Mouse (Mus musculus) intestine, embryonic 14.5 days (tissue): ENCODE measurements at regions not wholly inside any gene's neighbourhood (a gene's known extent, or its start where the extent isn't known, plus 50 kb on each side); places are given as distances from the start of the nearest gene placed in this dataset.
A peak's percentile ranks its signal among the peaks of the same experiment; 100 is the strongest.

ENCODE experiments used
- ATAC-seq: fragments of 200-750 bp; cut with Nextera tagmentation; replicated peaks from 2 replicates; pipeline ENCODE4 v1.8.0; 2017; ENCODE audit warnings: low read depth, moderate number of reproducible peaks, moderate TSS enrichment, moderate library complexity; ENCODE audit not compliant: low FRiP score, low TSS enrichment
- DNase-seq: peaks from one replicate; pipeline ENCODE4 v3.0.0-alpha.2; 2018; ENCODE audit warnings: low spot score
- H3K27ac ChIP-seq: fragments of 300-500 bp; sonication (generic); 2 replicates; pipeline ENCODE4 v1.5.1; 2014; ENCODE audit warnings: low read depth, mild to moderate bottlenecking, control low read depth
- H3K27me3 ChIP-seq: fragments of 300-500 bp; sonication (generic); replicated peaks from 2 replicates; pipeline ENCODE4 v1.6.1; 2014; ENCODE audit warnings: low read length, control low read depth; ENCODE audit not compliant: control insufficient read depth, insufficient read depth
- H3K36me3 ChIP-seq: fragments of 300-500 bp; sonication (generic); 2 replicates; pipeline ENCODE4 v1.6.1; 2014; ENCODE audit warnings: low read length, control low read depth; ENCODE audit not compliant: control insufficient read depth, insufficient read depth
- H3K4me1 ChIP-seq: fragments of 300-500 bp; sonication (generic); replicated peaks from 2 replicates; pipeline ENCODE4 v1.6.1; 2014; ENCODE audit warnings: low read length, control low read depth, mixed read lengths; ENCODE audit not compliant: control insufficient read depth, insufficient read depth
- H3K4me2 ChIP-seq: fragments of 300-500 bp; sonication (generic); 2 replicates; pipeline ENCODE4 v1.6.1; 2014; ENCODE audit warnings: low read length
- H3K4me3 ChIP-seq: fragments of 300-500 bp; sonication (generic); 2 replicates; pipeline ENCODE4 v1.5.1; 2014; ENCODE audit warnings: low read depth, low read length, control low read depth, mixed read lengths
- H3K9ac ChIP-seq: fragments of 300-500 bp; sonication (generic); 2 replicates; pipeline ENCODE4 v1.6.1; 2014; ENCODE audit warnings: mild to moderate bottlenecking, low read length
- H3K9me3 ChIP-seq: fragments of 300-500 bp; sonication (generic); 2 replicates; pipeline ENCODE4 v1.6.1; 2016; ENCODE audit warnings: low read length, control low read depth; ENCODE audit not compliant: control insufficient read depth
- WGBS: fragments of 180-500 bp; shearing (Covaris S2); extraction: QIAGEN DNeasy Blood & Tissue Kit; methylation state at CpG from one replicate; pipeline ENCODE4 v1.1.7; 2014; 5-methylcytosine and 5-hydroxymethylcytosine counted together

- H3K4me2 ChIP-seq: no peak overlapping the region
- no peaks in the 10 kb centered on the region for H3K36me3 ChIP-seq
- H3K4me3 ChIP-seq: no peak overlapping the region
- no peak for DNase-seq
- H3K27ac ChIP-seq: no peak overlapping the region
- no peaks in the 10 kb centered on the region for H3K9me3 ChIP-seq
- H3K4me1 ChIP-seq: no peaks in the 10 kb centered on the region
- 29% methylated on average over 2 of the region's 2 CpGs for WGBS
- H3K27me3 ChIP-seq: no peaks in the 10 kb centered on the region
- H3K9ac ChIP-seq: no peak overlapping the region
- 0 out of 2 replicates have a peak, but pooled peaks have one; percentile 19 for ATAC-seq
Observed at GRCm38 (mm10) chr10:99700052-99700777, 59.2 kb downstream of the Csl start.
